Mouse (Mus musculus) 3134 (cell line): ENCODE data around the gene Zfhx3.

Experiments used
- DNase-seq: peaks from one replicate; pipeline ENCODE4 v3.0.0-alpha.2; 2011; ENCODE audit warnings: low spot score; ENCODE audit not compliant: insufficient read length; ENCODE audit errors: extremely low read depth

The Zfhx3 gene

GRCm38 (mm10) chr8:108232326-108232725 lies 289.9 kb downstream of the Zfhx3 start:
- no peak for DNase-seq

- no peak for DNase-seq
These were observed 292.0 kb downstream of the Zfhx3 start for GRCm38 (mm10) chr8:108234481-108234880.

- no peak for DNase-seq
These were observed 294.3 kb downstream of the Zfhx3 start for GRCm38 (mm10) chr8:108236715-108237114.

GRCm38 (mm10) chr8:108239531-108239930 lies 297.1 kb downstream of the Zfhx3 start:
- no peak for DNase-seq

- DNase-seq, result peak; percentile 4
These were observed 298.7 kb downstream of the Zfhx3 start for GRCm38 (mm10) chr8:108241041-108241690.

- DNase-seq, result no peak
These were observed 300.8 kb downstream of the Zfhx3 start for GRCm38 (mm10) chr8:108243270-108243669.

GRCm38 (mm10) chr8:108244636-108245494 lies 302.4 kb downstream of the Zfhx3 start:
- no peak for DNase-seq

GRCm38 (mm10) chr8:108245575-108245974 lies 303.1 kb downstream of the Zfhx3 start:
- no peak for DNase-seq

- DNase-seq, result no peak
These were observed 303.8 kb downstream of the Zfhx3 start for GRCm38 (mm10) chr8:108246035-108246933.

GRCm38 (mm10) chr8:108246934-108247417 lies 304.5 kb downstream of the Zfhx3 start:
- no peak for DNase-seq

- DNase-seq, result no peak
These were observed 322.2 kb downstream of the Zfhx3 start for GRCm38 (mm10) chr8:108264593-108265160.

GRCm38 (mm10) chr8:108277960-108278359 lies 335.5 kb downstream of the Zfhx3 start:
- DNase-seq, result no peak

GRCm38 (mm10) chr8:108281981-108282380 lies 339.5 kb downstream of the Zfhx3 start:
- DNase-seq, result no peak

GRCm38 (mm10) chr8:108286117-108286516 lies 343.7 kb downstream of the Zfhx3 start:
- DNase-seq, result no peak

- DNase-seq, result no peak
These were observed 358.6 kb downstream of the Zfhx3 start for GRCm38 (mm10) chr8:108300964-108301615.

GRCm38 (mm10) chr8:108301654-108302053 lies 359.2 kb downstream of the Zfhx3 start:
- no peak for DNase-seq

GRCm38 (mm10) chr8:108305368-108305767 lies 362.9 kb downstream of the Zfhx3 start:
- no peak for DNase-seq

GRCm38 (mm10) chr8:108309525-108310246 lies 367.2 kb downstream of the Zfhx3 start:
- DNase-seq, result no peak

- DNase-seq, result no peak
These were observed 372.6 kb downstream of the Zfhx3 start for GRCm38 (mm10) chr8:108315046-108315445.
